Mouse (Mus musculus) liver, adult 2 months (tissue): Measurements from ENCODE around the gene Slc2a10. TPM values are rescaled to one million over a fixed set of nuclear protein-coding genes. Genes with fewer than 3 reads are reported as not detected.
A peak's percentile ranks its signal among the peaks of the same experiment; 100 is the strongest.

ENCODE experiments used
- DNase-seq: peaks from one replicate; pipeline ENCODE4 v3.0.0-alpha.2; 2011; ENCODE audit warnings: low read depth, low spot score; ENCODE audit errors: extremely low read depth
- H3K27ac ChIP-seq: fragments of 200-500 bp; replicated peaks from 2 replicates; pipeline ENCODE4 v1.5.1; 2012; ENCODE audit warnings: low read depth, mild to moderate bottlenecking, control low read depth, inconsistent platforms, low read length; ENCODE audit not compliant: insufficient read depth
- H3K27me3 ChIP-seq: fragments of 200-500 bp; 2 replicates; pipeline ENCODE4 v1.6.1; 2012; ENCODE audit warnings: mild to moderate bottlenecking, moderate library complexity, low read length, inconsistent platforms; ENCODE audit not compliant: control insufficient read depth, insufficient read depth
- H3K36me3 ChIP-seq: fragments of 200-500 bp; 2 replicates; pipeline ENCODE4 v1.6.1; 2012; ENCODE audit warnings: low read length, inconsistent platforms; ENCODE audit not compliant: control insufficient read depth, insufficient read depth
- H3K4me1 ChIP-seq: fragments of 200-500 bp; 2 replicates; pipeline ENCODE4 v1.6.1; 2011; ENCODE audit warnings: low read length; ENCODE audit not compliant: control insufficient read depth, insufficient read depth
- H3K4me3 ChIP-seq: fragments of 200-500 bp; 2 replicates; pipeline ENCODE4 v1.5.1; 2011; ENCODE audit warnings: low read depth, mild to moderate bottlenecking, control low read depth, low read length, moderate library complexity; ENCODE audit not compliant: insufficient read depth
- H3K79me2 ChIP-seq: fragments of 200-500 bp; 2 replicates; pipeline ENCODE4 v1.6.1; 2012; ENCODE audit warnings: inconsistent platforms, mild to moderate bottlenecking, low read length, moderate library complexity; ENCODE audit not compliant: control insufficient read depth, insufficient read depth
- H3K9ac ChIP-seq: fragments of 200-500 bp; 2 replicates; pipeline ENCODE4 v1.6.1; 2012; ENCODE audit warnings: low read depth, mild to moderate bottlenecking, control low read depth, inconsistent platforms, low read length
- CTCF ChIP-seq: fragments of 200-500 bp; IDR thresholded peaks from 2 replicates; pipeline ENCODE4 v1.5.1; 2011; ENCODE audit warnings: low read depth, low read length, control low read depth
- POLR2A ChIP-seq: fragments of 200-500 bp; IDR thresholded peaks from 2 replicates; pipeline ENCODE4 v1.6.1; 2011; ENCODE audit warnings: low read length, control low read depth; ENCODE audit not compliant: insufficient read depth; ENCODE audit errors: extremely low read depth
- WGBS: fragments of 180-500 bp; shearing (Covaris S2); methylation state at CpG from one replicate; pipeline ENCODE4 v1.1.7; 2018; 5-methylcytosine and 5-hydroxymethylcytosine counted together
- polyA plus RNA-seq: library from polyadenylated mRNA; depleted of rRNA; stranded (reverse); fragments of >200 nt; gene quantifications from 2 replicates; pipeline ENCODE4 v1.2.3, GENCODE M21; 2012
- total RNA-seq: library from RNA; depleted of rRNA; stranded (reverse); fragments of >200 nt; gene quantifications from 2 replicates; pipeline ENCODE4 v1.2.3, GENCODE M21; 2014

The Slc2a10 gene
- total and polyA plus RNA-seq, 2 experiments = 0.09 to 0.11 TPM

DNA sequence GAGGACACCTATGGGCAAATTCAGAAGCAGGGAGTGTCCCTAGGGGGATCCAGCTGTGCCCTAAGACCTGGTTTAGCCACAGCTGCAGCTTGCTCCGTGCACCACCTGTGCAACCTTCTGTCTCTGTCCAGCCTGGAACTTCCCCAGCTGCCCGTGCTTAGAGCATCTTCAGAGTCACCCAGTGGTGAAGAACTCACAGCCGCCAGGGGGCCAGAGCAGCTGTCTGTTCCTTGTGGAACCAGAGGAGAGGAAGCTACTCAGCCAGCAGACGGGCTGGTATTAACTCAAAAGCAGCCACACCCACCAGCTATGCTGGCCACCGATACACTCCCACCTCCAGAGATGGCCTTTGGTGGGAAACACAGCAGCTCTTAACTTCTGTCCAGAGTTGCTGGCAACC, 33.4 kb upstream of the Slc2a10 start:
- WGBS = 60% methylated on average over 5 of the region's 5 CpGs
- Histone ChIP-seq H3K27me3 (no peaks in the 10 kb centered on the region; the same call in 1 of the 2 replicates), H3K4me3 (no peak overlapping the region), H3K27ac (no peak overlapping the region), H3K79me2 (no peaks in the 10 kb centered on the region), H3K9ac (no peak overlapping the region), H3K4me1 (no peaks in the 10 kb centered on the region; the same call in 1 of the 2 replicates), H3K36me3 (no peaks in the 10 kb centered on the region)
- TF ChIP-seq POLR2A (no peak), CTCF (0 out of 2 replicates have a peak, but pooled peaks have one; percentile 17)
- DNase-seq = no peak

DNA sequence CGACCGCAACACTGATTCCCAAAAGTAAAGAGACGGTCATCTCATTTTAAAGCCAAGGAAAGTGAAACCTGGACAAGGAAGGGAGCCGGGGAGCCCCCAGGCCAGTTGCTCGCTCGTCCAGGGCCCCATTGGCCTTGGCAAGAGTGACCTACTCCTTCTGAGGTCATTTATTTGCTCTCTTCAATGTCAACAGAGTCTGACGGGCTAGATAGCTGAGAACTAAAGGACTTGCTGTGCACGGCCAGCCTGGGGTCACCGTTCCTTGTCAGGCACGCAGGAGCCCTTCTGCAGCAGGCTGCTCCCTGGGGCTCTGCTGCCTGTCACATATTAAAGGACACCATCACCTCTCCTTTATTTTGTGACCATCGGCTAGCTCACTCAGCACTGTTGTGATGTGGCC, 31.6 kb upstream of the Slc2a10 start:
- peak; percentile 39 for DNase-seq
- Histone ChIP-seq H3K9ac (no peak overlapping the region), H3K27ac (no peak overlapping the region)

DNA sequence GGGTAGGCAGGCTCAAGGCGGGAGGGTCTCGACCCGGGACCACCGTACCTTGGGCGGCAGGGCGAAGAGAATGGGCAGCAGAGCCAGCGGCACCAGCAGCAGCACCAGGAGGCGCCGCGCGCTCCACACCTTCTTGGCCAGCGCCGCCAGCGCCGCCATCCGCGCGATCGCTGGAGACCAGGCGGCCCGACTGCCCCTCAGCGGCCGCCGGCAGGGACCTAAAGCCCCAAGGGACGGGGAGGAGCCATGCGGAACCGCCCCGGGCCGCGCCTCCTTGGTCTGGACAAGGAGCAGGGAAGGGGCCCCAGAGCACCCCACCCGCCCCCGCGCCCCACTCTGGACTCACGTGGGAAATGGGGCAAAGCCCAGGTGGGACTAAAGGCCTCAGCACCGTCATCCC, 30.6 kb upstream of the Slc2a10 start, which contains the start of gene Slc13a3:
Gene Slc13a3 (minus strand): TSS at position 228 of the 400 bp plus-strand sequence.
- no peak for TF ChIP-seq CTCF
- no peak for TF ChIP-seq POLR2A
- H3K27ac ChIP-seq = no peak within 1 kb of the TSS
- no peaks in the 10 kb centered on the region for H3K4me1 ChIP-seq
- no peak for DNase-seq
- H3K79me2 ChIP-seq = no peaks in the 10 kb centered on the region
- H3K27me3 ChIP-seq = no peaks in the 10 kb centered on the region; the same call in 1 of the 2 replicates
- peak within 1 kb of the TSS; percentile 39; the same call in 1 of the 2 replicates for H3K4me3 ChIP-seq
- H3K9ac ChIP-seq = peak within 1 kb of the TSS; percentile 37
- 1% methylated on average over 34 of the region's 35 CpGs for WGBS
- H3K36me3 ChIP-seq = no peaks in the 10 kb centered on the region

More for the DNA sequence above, 31.6 kb upstream of the Slc2a10 start:
- no peaks in the 10 kb centered on the region; the same call in 1 of the 2 replicates for H3K4me1 ChIP-seq
- no peaks in the 10 kb centered on the region; the same call in 1 of the 2 replicates for H3K27me3 ChIP-seq
- H3K79me2 ChIP-seq = no peaks in the 10 kb centered on the region
- H3K4me3 ChIP-seq = no peak overlapping the region
- no peaks in the 10 kb centered on the region for H3K36me3 ChIP-seq
- TF ChIP-seq CTCF = no peak
- TF ChIP-seq POLR2A = no peak
- 29% methylated on average over 11 of the region's 11 CpGs for WGBS

DNA sequence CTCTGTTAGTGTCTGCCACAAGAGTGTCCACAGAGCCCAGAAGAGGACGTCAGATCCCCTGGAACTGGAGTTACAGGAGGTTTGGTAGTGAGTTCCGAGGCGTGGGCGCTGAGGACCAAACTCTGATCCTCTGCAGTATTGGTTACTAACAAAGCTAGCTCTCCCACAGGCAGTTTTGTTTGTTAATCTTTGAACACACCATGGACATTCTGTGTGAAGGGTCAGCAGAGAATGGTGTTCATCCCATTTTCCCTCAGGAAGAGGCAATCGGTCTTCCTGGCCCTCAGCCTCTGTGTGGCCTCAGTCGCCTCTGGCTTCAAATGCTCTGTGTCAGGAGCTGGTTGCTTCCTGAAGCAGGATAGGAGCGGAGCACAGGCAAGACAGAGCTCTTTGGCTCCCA, 28.2 kb upstream of the Slc2a10 start:
- Histone ChIP-seq H3K9ac (no peak overlapping the region), H3K4me3 (no peak overlapping the region), H3K4me1 (no peaks in the 10 kb centered on the region), H3K27ac (no peak overlapping the region), H3K79me2 (no peaks in the 10 kb centered on the region), H3K27me3 (no peaks in the 10 kb centered on the region; the same call in 1 of the 2 replicates), H3K36me3 (no peaks in the 10 kb centered on the region)
- 46% methylated on average over 7 of the region's 7 CpGs for WGBS
- TF ChIP-seq POLR2A = no peak
- TF ChIP-seq CTCF = no peak
- DNase-seq = no peak

DNA sequence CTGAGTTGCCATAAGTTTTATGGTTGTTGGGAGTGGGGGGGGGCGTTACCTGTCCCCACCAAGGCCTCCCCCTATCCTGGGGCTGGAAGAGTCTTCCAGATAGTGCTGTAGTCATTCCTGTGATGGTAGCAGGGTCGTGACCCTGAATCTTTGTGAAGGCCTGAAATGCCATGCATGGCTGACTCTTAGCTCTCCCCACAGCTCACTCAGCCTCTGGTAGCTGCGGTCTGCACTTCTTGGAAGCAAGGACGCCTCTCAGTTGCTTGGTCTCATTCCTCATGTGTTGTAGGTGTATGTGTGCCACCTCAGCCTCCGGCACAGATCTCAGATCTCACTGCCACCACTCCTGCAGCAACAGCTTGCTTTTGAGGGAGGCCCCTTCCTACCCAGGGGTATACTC, 27.7 kb upstream of the Slc2a10 start:
- H3K4me3 ChIP-seq = no peak overlapping the region
- no peaks in the 10 kb centered on the region; the same call in 1 of the 2 replicates for H3K27me3 ChIP-seq
- H3K9ac ChIP-seq = no peak overlapping the region
- no peaks in the 10 kb centered on the region for H3K79me2 ChIP-seq
- TF ChIP-seq POLR2A = no peak
- no peak for TF ChIP-seq CTCF
- WGBS = 88% methylated on average over 5 of the region's 5 CpGs
- no peaks in the 10 kb centered on the region for H3K36me3 ChIP-seq
- H3K4me1 ChIP-seq = no peaks in the 10 kb centered on the region
- no peak for DNase-seq
- H3K27ac ChIP-seq = no peak overlapping the region

DNA sequence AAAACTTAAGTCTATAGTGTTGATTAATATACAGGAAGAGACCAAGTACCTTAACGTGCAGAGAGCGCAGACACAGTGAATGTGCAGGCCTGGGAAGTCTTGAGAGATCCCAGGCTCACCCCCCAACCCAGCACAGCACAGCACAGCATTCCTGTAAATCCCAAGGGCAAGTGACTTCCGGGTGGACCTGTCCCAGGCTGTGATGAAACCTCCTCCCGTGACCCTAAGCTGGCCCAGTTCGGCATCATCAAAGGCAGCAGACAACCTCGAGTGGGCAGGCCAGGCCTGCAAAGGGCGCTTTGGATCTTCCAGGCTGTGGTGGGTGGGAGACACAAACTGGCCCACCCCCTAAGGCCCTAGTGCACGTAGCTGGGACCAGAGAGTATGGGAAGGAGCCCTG, 21.6 kb upstream of the Slc2a10 start:
- WGBS = 34% methylated on average over 8 of the region's 8 CpGs
- H3K27ac ChIP-seq = no peak overlapping the region
- no peak overlapping the region for H3K9ac ChIP-seq
- H3K4me1 ChIP-seq = no peaks in the 10 kb centered on the region
- no peak overlapping the region for H3K4me3 ChIP-seq
- no peaks in the 10 kb centered on the region for H3K79me2 ChIP-seq
- H3K36me3 ChIP-seq = no peaks in the 10 kb centered on the region
- DNase-seq = peak; percentile 57
- no peaks in the 10 kb centered on the region for H3K27me3 ChIP-seq
- TF ChIP-seq POLR2A (no peak), CTCF (no peak)
